Mouse (Mus musculus): ENCODE measurements at regions not wholly inside any gene's neighbourhood (a gene's known extent, or its start where the extent isn't known, plus 50 kb on each side); places are given as distances from the start of the nearest gene placed in this dataset.

DNA sequence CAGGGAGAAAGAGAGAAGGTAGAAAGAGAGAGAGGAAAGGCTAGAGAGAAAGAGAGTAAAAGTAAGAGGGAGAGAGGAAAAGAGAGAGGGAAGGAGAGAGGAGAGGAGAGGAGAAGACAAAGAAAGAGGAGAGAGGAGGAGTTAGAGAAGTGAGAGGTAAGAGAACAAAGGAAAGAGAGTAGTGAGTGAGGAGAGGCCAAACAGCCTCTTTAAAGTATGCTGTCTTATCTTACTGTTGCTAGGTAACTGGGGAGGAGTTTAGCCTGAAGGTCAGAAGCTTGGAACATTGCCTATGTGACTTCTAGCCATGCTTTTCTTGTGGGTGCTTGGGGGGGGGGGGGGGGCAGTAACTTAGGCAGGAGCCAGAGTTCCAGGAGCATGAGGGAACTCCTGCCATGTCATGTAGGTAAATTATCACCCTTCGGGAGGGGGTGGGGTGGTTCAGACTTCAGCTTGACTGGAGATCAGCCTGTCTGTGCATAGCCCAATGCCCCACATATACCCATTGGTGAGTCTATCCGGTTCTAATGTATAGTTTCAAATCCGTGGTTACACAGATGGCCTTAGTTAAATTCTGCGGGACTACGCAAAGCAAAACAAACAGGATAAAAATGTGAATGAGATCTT, 388.5 kb upstream of the Cdh11 start:
- TF ChIP-seq CTCF (IDR thresholded peaks at IDR 0.05; ENCODE audit: low read depth, low read length) (no peak), POLR2A (IDR thresholded peaks at IDR 0.05; ENCODE audit: extremely low read depth, insufficient read depth, low read length) (no peak)
